Mouse (Mus musculus) embryonic facial prominence, embryonic 15.5 days (tissue): ENCODE measurements at regions not wholly inside any gene's neighbourhood (a gene's known extent, or its start where the extent isn't known, plus 50 kb on each side); places are given as distances from the start of the nearest gene placed in this dataset.
"Not testable (repeated sequence)": the region's sequence is repeated elsewhere in the genome, so short reads cannot be mapped to it uniquely, and the experiment has no call there.

Experiments
- ATAC-seq: fragments of 200-750 bp; cut with Nextera tagmentation; 2 replicates; pipeline ENCODE4 v1.8.0; 2017; ENCODE audit warnings: low read depth, moderate TSS enrichment; ENCODE audit not compliant: insufficient number of reproducible peaks, low FRiP score, low TSS enrichment
- H3K27ac ChIP-seq: fragments of 300-500 bp; sonication (generic); replicated peaks from 2 replicates; pipeline ENCODE4 v1.5.1; 2015; ENCODE audit warnings: mild to moderate bottlenecking, inconsistent platforms
- H3K27me3 ChIP-seq: fragments of 300-500 bp; sonication (generic); 2 replicates; pipeline ENCODE4 v1.6.1; 2015; ENCODE audit warnings: inconsistent platforms
- H3K36me3 ChIP-seq: fragments of 300-500 bp; sonication (generic); 2 replicates; pipeline ENCODE4 v1.6.1; 2015; ENCODE audit warnings: mild to moderate bottlenecking, inconsistent platforms
- H3K4me1 ChIP-seq: fragments of 300-500 bp; sonication (generic); 2 replicates; pipeline ENCODE4 v1.6.1; 2015; ENCODE audit warnings: inconsistent platforms
- H3K4me2 ChIP-seq: fragments of 300-500 bp; sonication (generic); replicated peaks from 2 replicates; pipeline ENCODE4 v1.6.1; 2015; ENCODE audit warnings: mild to moderate bottlenecking, inconsistent platforms
- H3K4me3 ChIP-seq: fragments of 300-500 bp; sonication (generic); replicated peaks from 2 replicates; pipeline ENCODE4 v1.5.1; 2015; ENCODE audit warnings: mild to moderate bottlenecking, inconsistent platforms
- H3K9ac ChIP-seq: fragments of 300-500 bp; sonication (generic); 2 replicates; pipeline ENCODE4 v1.6.1; 2015; ENCODE audit warnings: inconsistent platforms
- H3K9me3 ChIP-seq: fragments of 300-500 bp; sonication (generic); replicated peaks from 2 replicates; pipeline ENCODE4 v1.6.1; 2016; ENCODE audit warnings: inconsistent platforms
- WGBS: fragments of 180-500 bp; shearing (Covaris S2); methylation state at CpG from one replicate; pipeline ENCODE4 v1.1.7; 2015; 5-methylcytosine and 5-hydroxymethylcytosine counted together

- no peak for ATAC-seq
- Histone ChIP-seq H3K36me3 (no peaks in the 10 kb centered on the region), H3K4me3 (no peak overlapping the region)
Measured at GRCm38 (mm10) chr5:134046086-134046485, 53.4 kb upstream of the Castor2 start.

GRCm38 (mm10) chr5:134042938-134043337 is 56.6 kb upstream of the Castor2 start:
- H3K9me3 ChIP-seq, H3K4me3 ChIP-seq, H3K27me3 ChIP-seq, H3K4me2 ChIP-seq, H3K27ac ChIP-seq, H3K9ac ChIP-seq, H3K4me1 ChIP-seq, H3K36me3 ChIP-seq, ATAC-seq: not testable (repeated sequence)
- WGBS = 22% methylated on average over 1 of the region's 2 CpGs

More at GRCm38 (mm10) chr5:134046086-134046485, 53.4 kb upstream of the Castor2 start:
- Histone ChIP-seq H3K27ac (no peak overlapping the region), H3K27me3 (no peaks in the 10 kb centered on the region), H3K4me1 (no peaks in the 10 kb centered on the region), H3K4me2 (no peak overlapping the region), H3K9me3 (no peaks in the 10 kb centered on the region), H3K9ac (no peak overlapping the region)
- WGBS = 46% methylated on average over 6 of the region's 6 CpGs

DNA sequence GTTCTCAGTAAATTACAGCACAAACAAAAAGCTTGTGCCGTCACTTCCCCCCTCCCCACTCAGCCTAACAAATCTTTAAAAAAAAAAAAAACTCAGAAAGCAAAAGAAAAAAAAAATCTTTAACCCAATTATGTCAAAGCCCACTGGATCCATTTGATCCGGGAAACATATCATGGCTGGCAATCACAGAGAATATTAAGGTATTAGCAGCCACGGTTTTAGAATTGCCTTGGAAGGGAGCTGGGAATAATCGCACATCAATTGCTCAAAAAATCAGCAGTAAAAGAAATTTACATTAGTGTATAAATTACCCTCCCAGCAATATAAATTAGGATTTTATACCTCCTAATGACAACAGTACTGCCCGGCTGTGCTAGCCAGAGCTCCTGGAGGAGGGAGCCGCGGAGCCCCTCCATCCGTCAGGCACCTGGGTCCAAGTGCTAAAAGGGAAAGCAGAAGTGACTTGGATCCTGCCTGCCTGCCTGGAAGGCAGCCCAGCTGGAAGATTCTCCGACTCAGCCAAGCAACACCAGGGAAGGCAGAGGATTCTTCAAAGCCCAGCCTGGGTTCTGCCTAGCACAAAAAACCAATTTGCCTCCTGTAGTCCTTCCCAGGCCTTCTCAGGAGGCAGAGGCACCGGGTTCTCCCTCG is 72.1 kb upstream of the Castor2 start:
- peak overlapping the region; percentile 41; the same call in 1 of the 2 replicates for H3K27ac ChIP-seq
- H3K36me3 ChIP-seq = no peaks in the 10 kb centered on the region
- peaks cover 6% of the 10 kb centered on the region; the same call in 1 of the 2 replicates for H3K4me1 ChIP-seq
- H3K27me3 ChIP-seq = no peaks in the 10 kb centered on the region
- no peak; the same call in 1 of the 2 replicates for ATAC-seq
- H3K4me3 ChIP-seq = no peak overlapping the region
- H3K9me3 ChIP-seq = no peaks in the 10 kb centered on the region
- no peak overlapping the region for H3K4me2 ChIP-seq
- WGBS = 25% methylated on average over 11 of the region's 11 CpGs
- H3K9ac ChIP-seq = no peak overlapping the region

DNA sequence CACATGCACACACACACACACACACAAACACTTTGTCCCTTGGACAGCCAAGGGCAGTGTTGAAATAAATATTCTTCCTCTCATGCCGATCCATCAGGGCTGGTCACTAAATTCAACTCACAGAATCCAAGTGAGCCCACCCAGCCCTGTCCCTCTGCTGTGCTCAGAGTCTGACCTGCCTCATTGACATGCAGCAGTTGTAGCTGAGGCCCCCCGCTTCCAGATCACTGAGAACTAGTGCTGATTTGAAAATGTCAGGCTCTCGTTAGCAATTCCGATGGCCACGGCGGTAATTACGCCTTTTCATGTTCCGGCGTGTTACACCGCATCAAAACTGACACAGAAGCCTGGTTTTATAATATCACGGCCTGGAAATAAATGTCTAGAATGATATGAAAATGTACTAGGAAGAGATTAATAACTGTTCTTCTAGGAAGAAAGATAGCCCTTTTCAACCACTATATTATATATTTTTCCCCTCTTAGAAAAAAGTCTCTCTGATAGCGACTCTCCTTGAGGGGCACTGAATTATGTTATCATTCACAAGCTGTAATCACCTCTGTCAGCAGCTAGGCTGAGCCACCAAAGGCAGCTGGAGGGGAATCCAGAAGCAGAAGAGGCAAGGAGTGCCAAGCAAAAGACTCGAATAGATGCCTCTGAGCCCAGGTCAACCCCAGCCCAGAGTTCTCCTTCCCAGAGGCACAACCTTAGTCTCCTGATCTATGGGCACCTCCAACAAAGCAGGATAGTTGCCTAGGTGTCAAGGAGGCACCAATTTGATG is 79.7 kb upstream of the Castor2 start:
- H3K4me3 ChIP-seq = no peak overlapping the region
- no peaks in the 10 kb centered on the region for H3K9me3 ChIP-seq
- no peak overlapping the region for H3K9ac ChIP-seq
- H3K36me3 ChIP-seq = no peaks in the 10 kb centered on the region
- H3K4me1 ChIP-seq = peaks cover 7% of the 10 kb centered on the region
- WGBS = 44% methylated on average over 13 of the region's 13 CpGs
- ATAC-seq = no peak
- no peaks in the 10 kb centered on the region for H3K27me3 ChIP-seq
- no peak overlapping the region for H3K4me2 ChIP-seq
- H3K27ac ChIP-seq = no peak overlapping the region

DNA sequence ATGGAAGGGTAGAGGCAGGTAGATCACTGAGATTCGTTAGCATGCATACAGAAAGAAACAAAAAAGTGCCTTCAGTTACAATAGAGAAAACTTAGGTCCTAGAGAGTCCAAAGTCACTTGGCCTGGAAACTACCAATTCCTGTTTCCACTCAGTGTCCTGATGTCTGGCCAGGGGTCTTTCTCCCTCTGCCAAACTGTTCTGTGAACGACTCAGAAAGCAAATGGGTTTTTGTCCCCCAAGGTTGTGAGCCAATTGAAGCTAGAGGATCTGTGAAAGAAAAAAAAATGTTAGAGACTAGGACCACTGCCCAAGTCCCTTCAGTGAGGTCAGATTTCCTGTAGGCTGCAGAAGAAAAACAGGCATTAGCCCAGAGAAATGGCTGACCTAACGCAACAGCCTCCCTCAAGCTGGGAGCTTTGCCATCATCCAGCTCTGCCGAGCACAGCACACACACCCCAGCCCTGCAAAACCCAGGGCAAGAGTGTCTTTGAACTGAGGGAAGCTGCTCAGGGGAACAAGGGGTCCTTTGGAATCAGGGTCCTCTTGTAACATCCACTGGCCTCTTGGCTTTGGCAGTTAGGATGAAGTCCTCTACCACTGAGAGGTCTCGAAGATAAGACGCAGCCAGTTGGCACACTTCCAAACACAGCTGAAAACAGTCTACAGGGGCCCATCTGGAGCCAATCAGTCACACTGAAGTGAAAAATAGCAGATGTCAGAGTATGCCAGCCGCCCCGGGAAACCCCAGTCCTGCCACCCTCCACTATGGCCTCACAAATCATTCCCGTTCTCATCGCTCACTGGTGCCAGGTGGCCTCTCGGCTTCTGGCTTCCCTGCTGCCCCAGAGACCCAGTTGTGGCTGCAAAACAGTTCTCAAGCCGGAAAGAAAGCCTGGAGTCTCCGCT is 85.0 kb upstream of the Castor2 start:
- Histone ChIP-seq H3K27ac (peak overlapping the region; percentile 92), H3K4me3 (no peak overlapping the region), H3K9me3 (no peaks in the 10 kb centered on the region), H3K27me3 (no peaks in the 10 kb centered on the region), H3K4me2 (peak overlapping the region; percentile 36), H3K4me1 (peaks cover 25% of the 10 kb centered on the region), H3K9ac (no peak overlapping the region), H3K36me3 (no peaks in the 10 kb centered on the region)
- ATAC-seq = peak; percentile 90
- WGBS = 14% methylated on average over 13 of the region's 13 CpGs

DNA sequence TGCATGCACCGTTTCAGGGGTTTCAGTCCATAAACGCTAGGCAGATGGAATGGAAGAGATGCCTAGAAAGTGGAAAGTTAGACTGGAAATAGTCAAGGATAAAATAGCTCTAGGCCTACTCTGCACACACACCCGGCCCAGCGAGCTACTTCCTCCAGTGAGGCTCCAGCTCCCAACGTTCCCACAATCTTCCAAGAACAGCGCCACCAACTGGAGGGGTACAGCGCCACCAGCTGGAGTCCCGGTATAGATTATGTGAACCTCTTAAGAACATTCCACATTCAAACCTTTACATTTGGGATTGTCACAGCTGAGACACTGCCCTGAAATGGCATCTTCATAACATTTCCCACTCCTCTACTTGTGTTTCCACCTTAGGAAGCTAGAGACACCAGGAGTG is 86.3 kb upstream of the Castor2 start:
- Histone ChIP-seq H3K4me3 (no peak overlapping the region), H3K27me3 (no peaks in the 10 kb centered on the region; the same call in 1 of the 2 replicates), H3K27ac (no peak overlapping the region), H3K36me3 (no peaks in the 10 kb centered on the region), H3K4me2 (no peak overlapping the region), H3K4me1 (peaks cover 28% of the 10 kb centered on the region), H3K9ac (no peak overlapping the region), H3K9me3 (no peaks in the 10 kb centered on the region)
- 82% methylated on average over 8 of the region's 8 CpGs for WGBS
- ATAC-seq = no peak

- H3K9me3 ChIP-seq = no peaks in the 10 kb centered on the region
- peak overlapping the region; percentile 29; the same call in 1 of the 2 replicates for H3K27ac ChIP-seq
- 33% methylated on average over 14 of the region's 14 CpGs for WGBS
- H3K27me3 ChIP-seq = no peaks in the 10 kb centered on the region; the same call in 1 of the 2 replicates
- H3K9ac ChIP-seq = no peak overlapping the region
- H3K4me2 ChIP-seq = no peak overlapping the region; the same call in 1 of the 2 replicates
- H3K36me3 ChIP-seq = no peaks in the 10 kb centered on the region
- H3K4me1 ChIP-seq = peaks cover 34% of the 10 kb centered on the region
- no peak for ATAC-seq
- H3K4me3 ChIP-seq = no peak overlapping the region
Measured at GRCm38 (mm10) chr5:134009843-134010242, 89.7 kb upstream of the Castor2 start.

GRCm38 (mm10) chr5:134007127-134007771 is 92.3 kb upstream of the Castor2 start:
- Histone ChIP-seq H3K27ac (no peak overlapping the region), H3K4me1 (peaks cover 24% of the 10 kb centered on the region), H3K9ac (no peak overlapping the region), H3K4me2 (no peak overlapping the region), H3K27me3 (no peaks in the 10 kb centered on the region; the same call in 1 of the 2 replicates), H3K4me3 (no peak overlapping the region), H3K36me3 (no peaks in the 10 kb centered on the region), H3K9me3 (no peaks in the 10 kb centered on the region)
- 15% methylated on average over 3 of the region's 3 CpGs for WGBS
- peak; percentile 48 for ATAC-seq

DNA sequence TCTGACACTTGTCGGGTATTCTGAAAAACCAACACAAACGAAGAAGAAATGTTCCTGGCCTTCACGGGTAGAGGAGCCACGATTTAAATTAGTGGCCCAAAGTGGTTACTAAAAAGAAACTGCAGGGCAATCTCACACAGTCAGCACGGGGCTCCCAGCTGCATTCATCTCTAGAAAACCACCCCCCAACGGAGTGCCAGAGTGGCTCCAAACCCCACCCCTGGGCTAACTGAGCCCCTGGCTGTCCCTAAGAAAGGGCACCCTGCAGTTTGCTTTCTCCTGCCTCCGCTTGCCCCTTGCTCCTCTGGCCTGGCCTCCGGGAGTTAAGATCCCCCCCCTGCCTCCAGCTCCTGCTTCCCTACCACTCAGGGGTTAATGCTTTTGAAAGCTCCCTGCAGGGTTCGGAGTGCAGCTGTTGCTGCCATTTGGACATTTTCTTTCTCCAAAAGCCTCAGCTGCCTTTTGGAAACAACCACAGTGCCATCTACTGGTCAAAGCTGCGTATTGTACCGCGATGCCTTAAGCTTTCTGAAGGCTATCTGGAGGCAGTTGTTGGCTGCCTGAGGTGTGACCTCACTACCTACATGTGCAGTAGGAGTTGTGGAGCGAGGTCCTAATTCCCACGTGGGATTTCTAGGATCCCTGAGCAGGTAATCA is 92.9 kb upstream of the Castor2 start:
- ATAC-seq = peak; percentile 61
- Histone ChIP-seq H3K4me3 (peak overlapping the region; percentile 30), H3K4me1 (peaks cover 24% of the 10 kb centered on the region), H3K9me3 (no peaks in the 10 kb centered on the region), H3K27me3 (no peaks in the 10 kb centered on the region; the same call in 1 of the 2 replicates), H3K27ac (no peak overlapping the region), H3K9ac (no peak overlapping the region), H3K36me3 (no peaks in the 10 kb centered on the region), H3K4me2 (peak overlapping the region; percentile 54)
- WGBS = 4% methylated on average over 14 of the region's 14 CpGs

- peaks cover 24% of the 10 kb centered on the region for H3K4me1 ChIP-seq
- H3K27me3 ChIP-seq = no peaks in the 10 kb centered on the region; the same call in 1 of the 2 replicates
- WGBS = 63% methylated on average over 3 of the region's 3 CpGs
- no peaks in the 10 kb centered on the region for H3K36me3 ChIP-seq
- ATAC-seq = no peak
- H3K9ac ChIP-seq = no peak overlapping the region
- no peak overlapping the region for H3K4me2 ChIP-seq
- H3K9me3 ChIP-seq = no peaks in the 10 kb centered on the region
- no peak overlapping the region for H3K27ac ChIP-seq
- H3K4me3 ChIP-seq = no peak overlapping the region
Measured at GRCm38 (mm10) chr5:134006001-134006400, 93.5 kb upstream of the Castor2 start.
